Mouse (Mus musculus): Measurements from ENCODE around the gene Sestd1.

The Sestd1 gene

DNA sequence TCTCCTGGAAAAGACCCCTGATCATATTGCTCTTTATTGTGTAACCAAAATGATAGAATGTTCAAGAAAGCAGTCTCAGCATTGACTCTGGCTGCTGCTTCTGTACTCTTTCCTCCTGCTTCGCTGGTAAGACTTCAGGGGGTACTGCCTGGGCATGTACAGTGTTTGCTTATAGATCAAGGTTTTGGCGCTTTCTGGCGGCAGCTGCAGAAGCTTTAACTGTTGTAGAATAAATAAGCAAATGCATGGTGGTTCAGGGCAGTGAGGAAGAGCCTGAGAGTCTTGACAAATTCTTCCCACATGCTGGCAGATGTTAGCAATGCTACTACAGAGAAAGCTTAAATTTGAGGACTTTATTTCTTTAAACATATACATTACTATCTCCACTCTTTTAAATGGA is 134.1 kb downstream of the Sestd1 start:
- in situ Hi-C loops (cut with MboI, MseI) = loop anchor here (5.0 kb wide), 1 partner anchor 51 kb away; no protein-coding TSS in a partner anchor

DNA sequence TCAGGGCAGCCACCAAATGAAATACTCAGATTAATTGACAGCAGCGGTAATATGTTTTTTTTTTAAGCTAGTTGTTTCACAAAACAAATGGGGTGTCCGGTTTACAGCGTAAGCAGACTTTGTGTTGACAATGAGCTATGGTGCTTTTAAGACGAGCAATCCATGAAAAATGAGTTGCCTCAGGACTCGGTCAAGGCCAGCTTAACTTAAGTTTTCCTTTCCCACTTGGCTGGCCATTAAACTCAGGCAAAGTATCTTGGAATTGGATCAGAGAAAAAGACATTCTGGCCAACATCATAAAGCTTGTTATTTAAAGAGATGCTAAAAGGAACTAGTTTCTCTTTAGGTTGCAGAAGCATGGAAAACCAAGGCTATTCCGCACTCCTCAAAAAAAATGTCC is 136.9 kb downstream of the Sestd1 start:
- in situ Hi-C loops (cut with MboI, MseI) = no loop called here

DNA sequence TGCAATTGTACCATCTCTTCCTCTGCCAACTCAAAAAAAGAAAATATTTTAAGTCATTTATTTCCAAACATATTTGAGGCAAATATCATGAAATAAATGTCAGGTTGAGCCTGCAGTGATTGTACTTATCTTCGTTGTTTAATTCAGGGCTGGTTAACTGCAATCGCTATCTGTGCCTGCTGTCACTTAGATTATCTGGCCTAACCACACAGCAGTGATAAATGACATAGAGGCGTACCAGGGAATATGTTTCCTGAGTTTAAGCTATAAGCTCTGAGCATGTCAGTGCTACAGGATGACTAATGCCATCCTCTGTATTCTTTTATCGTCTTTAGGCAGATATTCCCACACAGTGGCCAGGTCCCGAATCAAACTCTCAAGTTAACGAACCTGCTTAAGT is 141.5 kb downstream of the Sestd1 start:
- in situ Hi-C loops (cut with MboI, MseI) = no loop called here

DNA sequence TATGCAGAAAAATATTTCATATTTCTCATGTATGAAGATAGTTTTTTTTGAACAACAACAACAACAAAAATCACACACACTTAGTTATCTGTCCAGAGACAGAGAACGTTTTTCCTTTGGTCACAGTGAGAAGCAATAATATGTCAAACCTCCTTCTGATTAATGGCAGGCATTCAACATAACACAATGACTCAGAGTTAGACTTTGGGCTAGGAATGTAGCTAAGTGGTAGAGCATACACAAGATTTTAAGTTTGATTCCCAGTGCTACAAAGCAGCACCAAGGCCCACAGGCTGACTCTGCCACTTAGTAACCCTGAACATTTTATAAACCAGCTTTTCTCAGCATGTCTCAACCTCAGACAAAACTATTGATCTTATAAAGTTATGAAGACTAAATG is 145.5 kb downstream of the Sestd1 start:
- in situ Hi-C loops (cut with MboI, MseI) = no loop called here

DNA sequence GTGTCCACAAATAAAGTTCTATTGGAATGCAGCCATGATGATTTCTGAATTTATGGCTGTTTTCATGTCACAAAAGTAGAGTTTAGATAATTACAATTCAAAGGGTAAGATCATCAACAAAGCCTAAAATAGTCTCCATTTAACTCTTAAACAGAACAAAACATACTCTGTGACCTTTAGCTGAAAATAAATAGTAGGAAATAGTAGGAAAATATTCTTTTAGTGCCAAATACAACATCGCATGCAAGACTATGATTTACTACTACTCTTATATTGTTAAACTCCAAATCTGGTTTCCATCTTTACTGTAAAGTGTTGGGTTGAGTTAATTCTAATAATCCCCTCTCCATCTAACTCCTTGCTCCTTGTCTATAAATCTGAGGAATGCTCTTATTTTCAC is 147.0 kb downstream of the Sestd1 start:
- in situ Hi-C loops (cut with MboI, MseI) = no loop called here

All from T-helper 1 cell (primary cell).